Mouse (Mus musculus): ENCODE results near the gene Prn. TPM values are rescaled to one million over a fixed set of nuclear protein-coding genes. Genes with fewer than 3 reads are reported as not detected.

Gene Prn
- polyA plus RNA-seq, 1 experiment from 2014 or later = not detected

- no peak overlapping the region for H3K9ac ChIP-seq
- whole genome bisulfite sequencing = 94% methylated on average over 6 of the region's 6 CpGs
- no peak overlapping the region for H3K4me2 ChIP-seq (replicated peaks)
- no peaks in the 10 kb centered on the region for H3K27me3 ChIP-seq (ENCODE audit: control insufficient read depth, insufficient read depth, low read length)
- no peak for ATAC-seq (ENCODE audit: low FRiP score)
- H3K36me3 ChIP-seq (replicated peaks; ENCODE audit: control insufficient read depth, insufficient read depth) = peaks cover 37% of the 10 kb centered on the region
- no peak overlapping the region for H3K27ac ChIP-seq
- no peak for DNase-seq (ENCODE audit: low spot score)
- H3K4me1 ChIP-seq (replicated peaks; ENCODE audit: control insufficient read depth, insufficient read depth, low read length) = 0 out of 2 replicates have a peak, but pooled peaks cover 5% of the 10 kb centered on the region
- H3K4me3 ChIP-seq (replicated peaks; ENCODE audit: low read length) = no peak overlapping the region
- H3K9me3 ChIP-seq (ENCODE audit: control insufficient read depth, low read length) = no peaks in the 10 kb centered on the region
Observed at GRCm38 (mm10) chr2:131994971-131995370, 85.2 kb downstream of the Prn start.

- no peaks in the 10 kb centered on the region for H3K27me3 ChIP-seq (ENCODE audit: control insufficient read depth, insufficient read depth, low read length)
- WGBS = 90% methylated on average over 12 of the region's 12 CpGs
- no peak for DNase-seq (ENCODE audit: low spot score)
Observed at GRCm38 (mm10) chr2:131995742-131996141, 86.0 kb downstream of the Prn start.

GRCm38 (mm10) chr2:131996369-131996768 is 86.6 kb downstream of the Prn start:
- no peak for DNase-seq (ENCODE audit: low spot score)
- peaks cover 47% of the 10 kb centered on the region for H3K36me3 ChIP-seq (replicated peaks; ENCODE audit: control insufficient read depth, insufficient read depth)
- 0 out of 2 replicates have a peak, but pooled peaks cover 5% of the 10 kb centered on the region for H3K4me1 ChIP-seq (replicated peaks; ENCODE audit: control insufficient read depth, insufficient read depth, low read length)
- no peak overlapping the region for H3K9ac ChIP-seq
- H3K4me2 ChIP-seq (replicated peaks) = no peak overlapping the region
- no peaks in the 10 kb centered on the region for H3K27me3 ChIP-seq (ENCODE audit: control insufficient read depth, insufficient read depth, low read length)
- no peak for ATAC-seq (ENCODE audit: low FRiP score)
- no peaks in the 10 kb centered on the region for H3K9me3 ChIP-seq (ENCODE audit: control insufficient read depth, low read length)
- H3K4me3 ChIP-seq (replicated peaks; ENCODE audit: low read length) = no peak overlapping the region
- 95% methylated on average over 7 of the region's 7 CpGs for WGBS
- H3K27ac ChIP-seq = no peak overlapping the region

More at GRCm38 (mm10) chr2:131995742-131996141, 86.0 kb downstream of the Prn start:
- Histone ChIP-seq H3K9me3 (ENCODE audit: control insufficient read depth, low read length) (no peaks in the 10 kb centered on the region), H3K4me3 (replicated peaks; ENCODE audit: low read length) (no peak overlapping the region), H3K27ac (no peak overlapping the region), H3K4me1 (replicated peaks; ENCODE audit: control insufficient read depth, insufficient read depth, low read length) (0 out of 2 replicates have a peak, but pooled peaks cover 5% of the 10 kb centered on the region), H3K9ac (no peak overlapping the region), H3K4me2 (replicated peaks) (no peak overlapping the region), H3K36me3 (replicated peaks; ENCODE audit: control insufficient read depth, insufficient read depth) (peaks cover 44% of the 10 kb centered on the region)
- ATAC-seq (ENCODE audit: low FRiP score) = no peak

GRCm38 (mm10) chr2:131997356-131997755 is 87.6 kb downstream of the Prn start:
- DNase-seq (ENCODE audit: low spot score) (no peak), ATAC-seq (ENCODE audit: low FRiP score) (no peak)
- Histone ChIP-seq H3K9me3 (ENCODE audit: control insufficient read depth, low read length) (no peaks in the 10 kb centered on the region), H3K36me3 (replicated peaks; ENCODE audit: control insufficient read depth, insufficient read depth) (peaks cover 57% of the 10 kb centered on the region), H3K4me1 (replicated peaks; ENCODE audit: control insufficient read depth, insufficient read depth, low read length) (0 out of 2 replicates have a peak, but pooled peaks cover 5% of the 10 kb centered on the region), H3K9ac (no peak overlapping the region), H3K4me2 (replicated peaks) (no peak overlapping the region), H3K4me3 (replicated peaks; ENCODE audit: low read length) (no peak overlapping the region), H3K27ac (no peak overlapping the region), H3K27me3 (ENCODE audit: control insufficient read depth, insufficient read depth, low read length) (no peaks in the 10 kb centered on the region)
- WGBS = 38% methylated on average over 5 of the region's 5 CpGs

GRCm38 (mm10) chr2:132001696-132002334 is 92.1 kb downstream of the Prn start:
- ATAC-seq (ENCODE audit: low FRiP score) (no peak), DNase-seq (ENCODE audit: low spot score) (no peak)
- Histone ChIP-seq H3K4me3 (replicated peaks; ENCODE audit: low read length) (no peak overlapping the region), H3K36me3 (replicated peaks; ENCODE audit: control insufficient read depth, insufficient read depth) (peaks cover 80% of the 10 kb centered on the region), H3K9ac (no peak overlapping the region), H3K4me1 (replicated peaks; ENCODE audit: control insufficient read depth, insufficient read depth, low read length) (no peaks in the 10 kb centered on the region), H3K4me2 (replicated peaks) (no peak overlapping the region), H3K27ac (no peak overlapping the region), H3K9me3 (ENCODE audit: control insufficient read depth, low read length) (no peaks in the 10 kb centered on the region), H3K27me3 (ENCODE audit: control insufficient read depth, insufficient read depth, low read length) (no peaks in the 10 kb centered on the region)
- 80% methylated on average over 13 of the region's 13 CpGs for WGBS

GRCm38 (mm10) chr2:132003916-132004315 is 94.2 kb downstream of the Prn start:
- WGBS = 83% methylated on average over 5 of the region's 5 CpGs
- no peaks in the 10 kb centered on the region for H3K27me3 ChIP-seq (ENCODE audit: control insufficient read depth, insufficient read depth, low read length)

GRCm38 (mm10) chr2:132004495-132005136 is 94.9 kb downstream of the Prn start:
- peaks cover 90% of the 10 kb centered on the region for H3K36me3 ChIP-seq (replicated peaks; ENCODE audit: control insufficient read depth, insufficient read depth)
- WGBS = 81% methylated on average over 9 of the region's 9 CpGs

More at GRCm38 (mm10) chr2:132003916-132004315, 94.2 kb downstream of the Prn start:
- DNase-seq (ENCODE audit: low spot score) = no peak
- no peak overlapping the region for H3K9ac ChIP-seq
- H3K36me3 ChIP-seq (replicated peaks; ENCODE audit: control insufficient read depth, insufficient read depth) = peaks cover 88% of the 10 kb centered on the region
- no peak for ATAC-seq (ENCODE audit: low FRiP score)
- no peaks in the 10 kb centered on the region for H3K4me1 ChIP-seq (replicated peaks; ENCODE audit: control insufficient read depth, insufficient read depth, low read length)
- H3K9me3 ChIP-seq (ENCODE audit: control insufficient read depth, low read length) = no peaks in the 10 kb centered on the region
- no peak overlapping the region for H3K4me2 ChIP-seq (replicated peaks)
- H3K27ac ChIP-seq = no peak overlapping the region
- H3K4me3 ChIP-seq (replicated peaks; ENCODE audit: low read length) = no peak overlapping the region

GRCm38 (mm10) chr2:132005445-132005844 is 95.7 kb downstream of the Prn start:
- no peaks in the 10 kb centered on the region for H3K27me3 ChIP-seq (ENCODE audit: control insufficient read depth, insufficient read depth, low read length)
- H3K27ac ChIP-seq = no peak overlapping the region
- no peak overlapping the region for H3K4me2 ChIP-seq (replicated peaks)
- WGBS = 88% methylated on average over 4 of the region's 4 CpGs
- no peaks in the 10 kb centered on the region for H3K9me3 ChIP-seq (ENCODE audit: control insufficient read depth, low read length)
- DNase-seq (ENCODE audit: low spot score) = no peak
- no peak overlapping the region for H3K4me3 ChIP-seq (replicated peaks; ENCODE audit: low read length)
- no peak for ATAC-seq (ENCODE audit: low FRiP score)
- H3K9ac ChIP-seq = no peak overlapping the region
- H3K4me1 ChIP-seq (replicated peaks; ENCODE audit: control insufficient read depth, insufficient read depth, low read length) = no peaks in the 10 kb centered on the region
- H3K36me3 ChIP-seq (replicated peaks; ENCODE audit: control insufficient read depth, insufficient read depth) = peaks cover 90% of the 10 kb centered on the region

More at GRCm38 (mm10) chr2:132004495-132005136, 94.9 kb downstream of the Prn start:
- Histone ChIP-seq H3K4me3 (replicated peaks; ENCODE audit: low read length) (no peak overlapping the region), H3K27me3 (ENCODE audit: control insufficient read depth, insufficient read depth, low read length) (no peaks in the 10 kb centered on the region), H3K9ac (no peak overlapping the region), H3K27ac (no peak overlapping the region), H3K9me3 (ENCODE audit: control insufficient read depth, low read length) (no peaks in the 10 kb centered on the region), H3K4me2 (replicated peaks) (no peak overlapping the region), H3K4me1 (replicated peaks; ENCODE audit: control insufficient read depth, insufficient read depth, low read length) (no peaks in the 10 kb centered on the region)
- DNase-seq (ENCODE audit: low spot score) (no peak), ATAC-seq (ENCODE audit: low FRiP score) (no peak)

Measured in hindbrain, embryonic 14.5 days (tissue).